Mouse (Mus musculus) olfactory bulb, adult 2 months (tissue): ENCODE data around the gene Eya3. TPM values are rescaled to one million over a fixed set of nuclear protein-coding genes. Genes with fewer than 3 reads are reported as not detected.
"Not testable (repeated sequence)": the region's sequence is repeated elsewhere in the genome, so short reads cannot be mapped to it uniquely, and the experiment has no call there.

Experiments used
- H3K27ac ChIP-seq: fragments of 200-500 bp; 2 replicates; pipeline ENCODE4 v1.5.1; 2012; ENCODE audit warnings: low read depth, low read length; ENCODE audit not compliant: insufficient read depth
- H3K4me1 ChIP-seq: fragments of 200-500 bp; 2 replicates; pipeline ENCODE4 v1.6.1; 2012; ENCODE audit warnings: low read length; ENCODE audit not compliant: control insufficient read depth, insufficient read depth
- H3K4me3 ChIP-seq: fragments of 200-500 bp; 2 replicates; pipeline ENCODE4 v1.5.1; 2012; ENCODE audit warnings: mild to moderate bottlenecking, low read depth, low read length, moderate library complexity; ENCODE audit not compliant: insufficient read depth
- CTCF ChIP-seq: fragments of 200-500 bp; IDR thresholded peaks from 2 replicates; pipeline ENCODE4 v1.5.1; 2012; ENCODE audit warnings: low read depth, mild to moderate bottlenecking, low read length, moderate library complexity; ENCODE audit not compliant: insufficient read depth
- POLR2A ChIP-seq: fragments of 200-500 bp; IDR thresholded peaks from 2 replicates; pipeline ENCODE4 v1.6.1; 2012; ENCODE audit warnings: mild to moderate bottlenecking, low read depth, low read length, moderate library complexity; ENCODE audit not compliant: insufficient read depth
- WGBS: fragments of 180-500 bp; shearing (Covaris S2); methylation state at CpG from one replicate; pipeline ENCODE4 v1.1.7; 2018; 5-methylcytosine and 5-hydroxymethylcytosine counted together
- polyA plus RNA-seq: library from polyadenylated mRNA; stranded (reverse); fragments of >200 nt; gene quantifications from 2 replicates; pipeline ENCODE4 v1.2.4, GENCODE M21; 2012; ENCODE audit warnings: low replicate concordance; ENCODE audit not compliant: missing spikeins, insufficient read depth, insufficient read length

Eya3 gene
- polyA plus RNA-seq, 1 experiment: not detected

DNA sequence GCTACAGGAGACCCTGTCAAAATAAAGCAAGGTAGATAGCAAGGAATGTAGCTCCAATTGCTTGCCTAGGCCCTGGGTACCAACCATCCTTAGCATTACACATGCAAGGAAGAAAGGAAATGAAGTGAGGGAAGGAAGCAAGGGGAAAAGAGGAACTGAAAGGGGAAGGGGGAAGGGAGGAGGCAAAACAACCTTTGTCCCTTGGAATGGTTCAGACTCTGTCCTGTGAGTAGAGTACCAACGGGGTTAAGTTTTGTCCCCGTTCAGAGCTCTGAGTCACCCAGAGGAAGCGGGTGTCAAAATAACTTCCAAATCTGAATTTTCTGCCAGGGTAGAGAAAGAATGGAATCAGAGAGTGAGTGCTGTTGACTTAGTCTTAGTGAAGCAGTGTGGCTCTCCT lies 121.5 kb downstream of the Eya3 start:
- no peak for TF ChIP-seq CTCF
- no peak for TF ChIP-seq POLR2A
- 64% methylated on average over 3 of the region's 3 CpGs for WGBS
- H3K27ac ChIP-seq: no peak overlapping the region
- peaks cover 11% of the 10 kb centered on the region for H3K4me1 ChIP-seq
- H3K4me3 ChIP-seq: no peak overlapping the region

DNA sequence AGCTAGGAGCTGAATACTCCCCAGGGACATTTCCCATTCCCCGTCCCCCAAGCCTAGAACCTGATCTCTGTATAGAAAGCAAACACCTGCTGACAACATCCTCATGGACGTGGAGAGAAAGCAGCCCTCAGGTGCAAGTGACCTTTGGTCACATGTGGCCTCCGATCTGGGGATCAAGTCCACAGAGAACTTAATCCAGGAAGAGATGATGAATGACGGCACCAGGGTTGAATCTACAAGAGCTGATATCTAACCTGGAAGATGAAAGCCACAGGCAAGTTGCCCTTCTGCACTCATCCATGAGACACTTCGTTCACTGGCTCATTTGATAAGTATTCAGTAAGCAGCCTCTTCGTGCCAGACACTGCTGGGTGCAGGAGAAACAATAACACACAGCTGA lies 123.8 kb downstream of the Eya3 start:
- TF ChIP-seq POLR2A (no peak), CTCF (no peak)
- Histone ChIP-seq H3K4me3 (no peak overlapping the region), H3K4me1 (0 out of 2 replicates have a peak, but pooled peaks cover 3% of the 10 kb centered on the region), H3K27ac (no peak overlapping the region)
- WGBS: 78% methylated on average over 6 of the region's 6 CpGs

DNA sequence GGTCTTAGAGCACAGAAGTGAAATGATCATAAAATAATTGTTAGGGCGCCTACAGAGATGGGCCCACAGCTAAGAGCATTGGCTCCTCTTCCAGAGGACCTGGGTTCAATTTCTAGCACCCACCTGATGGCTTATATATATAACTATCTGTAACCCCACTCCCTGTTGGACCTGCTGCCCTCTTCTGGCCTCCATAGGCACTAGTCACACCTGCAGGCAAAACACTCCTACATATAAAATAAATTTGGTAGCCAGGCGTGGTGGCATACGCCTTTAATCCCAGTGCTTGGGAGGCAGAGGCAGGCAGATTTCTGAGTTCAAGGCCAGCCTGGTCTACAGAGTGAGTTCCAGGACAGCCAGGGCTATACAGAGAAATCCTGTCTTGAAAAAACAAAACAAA lies 124.3 kb downstream of the Eya3 start:
- not testable (repeated sequence) for H3K4me1 ChIP-seq, H3K4me3 ChIP-seq, H3K27ac ChIP-seq
- 89% methylated on average over 3 of the region's 3 CpGs for WGBS

DNA sequence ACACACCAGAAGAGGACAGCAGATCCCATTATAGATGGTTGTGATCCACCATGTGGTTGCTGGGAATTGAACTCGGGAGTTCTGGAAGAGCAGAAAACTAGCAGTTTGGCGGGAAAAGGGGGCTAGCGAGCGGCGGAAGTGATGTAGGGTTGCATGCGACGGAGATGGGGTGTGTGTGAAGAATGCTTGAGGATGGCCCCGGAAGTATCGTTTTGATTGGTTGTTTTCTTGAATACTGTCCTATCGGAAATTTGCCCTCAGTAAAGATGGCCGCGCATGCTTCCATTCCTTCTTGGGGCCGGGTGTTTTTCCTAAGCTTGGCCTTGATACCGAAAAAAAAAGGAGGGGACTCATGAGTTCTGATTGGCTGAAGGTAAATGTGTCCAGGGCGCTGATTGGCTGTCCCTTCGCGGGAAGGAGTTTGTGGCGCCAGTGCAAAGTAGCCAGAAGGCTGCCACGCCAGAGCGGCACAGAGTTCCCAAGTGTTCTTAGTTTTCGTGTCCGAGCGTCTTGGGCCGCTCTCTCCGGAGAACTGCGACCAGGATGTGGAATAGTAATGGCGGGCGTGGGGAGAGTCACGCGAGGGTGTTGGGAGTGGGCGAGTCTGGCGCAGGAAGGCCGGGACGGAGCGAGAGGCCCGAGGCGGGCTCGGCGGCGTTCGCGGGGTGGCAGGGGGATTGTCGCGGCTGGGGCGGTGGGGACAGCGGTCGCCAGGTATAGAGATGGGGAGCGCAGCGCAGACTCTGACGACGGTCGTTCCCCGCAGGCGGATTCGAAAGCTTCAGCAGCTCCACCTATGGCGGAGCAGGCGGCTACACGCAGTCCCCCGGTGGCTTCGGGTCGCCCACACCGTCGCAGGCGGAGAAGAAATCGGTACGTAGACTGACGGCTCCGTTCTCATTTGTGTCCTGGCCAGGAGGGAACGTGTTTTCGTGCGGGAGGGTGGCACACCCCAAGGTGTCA lies 129.4 kb downstream of the Eya3 start, which contains the start of gene Rpa2:
Gene Rpa2 (plus strand): TSS at position 419 of the 963 bp plus-strand sequence.
- Histone ChIP-seq H3K4me3 (peak within 1 kb of the TSS; percentile 95), H3K4me1 (0 out of 2 replicates have a peak, but pooled peaks cover 2% of the 10 kb centered on the region), H3K27ac (no peak within 1 kb of the TSS)
- WGBS: under 1% methylated on average over 71 of the region's 71 CpGs
- TF ChIP-seq CTCF (no peak), POLR2A (no peak)

DNA sequence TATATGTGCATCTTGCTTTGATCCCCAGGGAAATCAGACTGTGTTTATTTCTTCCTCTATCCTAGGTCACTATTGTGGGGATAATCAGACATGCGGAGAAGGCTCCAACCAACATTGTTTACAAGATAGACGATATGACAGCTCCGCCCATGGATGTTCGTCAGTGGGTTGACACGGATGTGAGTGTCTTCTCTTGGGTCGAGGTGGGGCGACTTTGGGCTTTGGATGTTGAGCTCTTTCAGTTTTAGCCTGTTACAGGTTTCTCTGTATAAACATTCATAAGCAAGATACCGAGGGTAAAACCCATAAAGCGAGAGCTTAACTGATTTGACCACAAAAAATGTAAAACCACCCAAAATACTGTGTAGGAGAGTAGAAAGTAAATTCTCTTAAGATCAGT lies 133.0 kb downstream of the Eya3 start:
- no peak for TF ChIP-seq CTCF
- TF ChIP-seq POLR2A: no peak
- Histone ChIP-seq H3K27ac (no peak overlapping the region), H3K4me1 (0 out of 2 replicates have a peak, but pooled peaks cover 2% of the 10 kb centered on the region), H3K4me3 (no peak overlapping the region)
- 92% methylated on average over 9 of the region's 9 CpGs for WGBS

Other genes starting within 250 kb of the Eya3 start
- not detected in 2 replicates for gene Phactr4, start 216.5 kb upstream of the Eya3 start, polyA plus RNA-seq
- not detected in 2 replicates for gene Med18, start 175.1 kb upstream of the Eya3 start, polyA plus RNA-seq
- not detected in 2 replicates for gene Sesn2, start 128.5 kb upstream of the Eya3 start, polyA plus RNA-seq
- gene Atpif1, start 105.3 kb upstream of the Eya3 start, polyA plus RNA-seq: not detected in 2 replicates
- gene Dnajc8, start 103.4 kb upstream of the Eya3 start, polyA plus RNA-seq: 577 TPM in 1 of 2 replicates, not detected in the other
- gene Ptafr, start 74.9 kb upstream of the Eya3 start, polyA plus RNA-seq: not detected in 2 replicates
- not detected in 2 replicates for gene Xkr8, start 93.6 kb downstream of the Eya3 start, polyA plus RNA-seq
- not detected in 2 replicates for gene Smpdl3b, start 118.3 kb downstream of the Eya3 start, polyA plus RNA-seq
- not detected in 2 replicates for gene Rpa2, start 129.3 kb downstream of the Eya3 start, polyA plus RNA-seq
- not detected in 2 replicates for gene Themis2, start 157.4 kb downstream of the Eya3 start, polyA plus RNA-seq
- not detected in 2 replicates for gene Ppp1r8, start 204.2 kb downstream of the Eya3 start, polyA plus RNA-seq
- not detected in 2 replicates for gene Stx12, start 245.5 kb downstream of the Eya3 start, polyA plus RNA-seq